Mouse (Mus musculus): Measurements from ENCODE around the gene Nab2.

GRCm38 (mm10) chr10:127619119-127619721, 49.1 kb downstream of the Nab2 start:
- TF ChIP-seq CTCF (IDR thresholded peaks at IDR 0.05; ENCODE audit: low read depth, low read length) (no peak), GATA2 (IDR thresholded peaks at IDR 0.05; ENCODE audit: borderline replicate concordance, low read depth, low read length) (no peak), TAL1 (conservative IDR thresholded peaks at IDR 0.05; ENCODE audit: low read depth, low read length) (no peak), GATA1 (IDR thresholded peaks at IDR 0.05; ENCODE audit: borderline replicate concordance, low read length) (no peak), POLR2AphosphoS5 (IDR thresholded peaks at IDR 0.05; ENCODE audit: insufficient replicate concordance, low read depth, low read length) (no peak)
